Mouse (Mus musculus): ENCODE measurements around the gene Gal3st3. TPM values are rescaled to one million over a fixed set of nuclear protein-coding genes. Genes with fewer than 3 reads are reported as not detected.

Gal3st3 gene
- polyA plus RNA-seq, 1 experiment = 2.2 TPM

GRCm38 (mm10) chr19:5306968-5307734 lies 9.0 kb downstream of the Gal3st3 start:
- no peaks in the 10 kb centered on the region for H3K27me3 ChIP-seq (ENCODE audit: control insufficient read depth, insufficient read depth, low read length)
- H3K36me3 ChIP-seq (ENCODE audit: control insufficient read depth, insufficient read depth, low read length) = no peaks in the 10 kb centered on the region
- TF ChIP-seq POLR2A (IDR thresholded peaks at IDR 0.05; ENCODE audit: control insufficient read depth, low read depth, low read length) (peak; percentile 50), CTCF (IDR thresholded peaks at IDR 0.05; ENCODE audit: control insufficient read depth, insufficient read depth, insufficient replicate concordance, low read depth, low read length) (no peak; the same call in 1 of the 2 replicates)
- peak overlapping the region; percentile 98 for H3K27ac ChIP-seq (ENCODE audit: control insufficient read depth, insufficient read depth, low read depth, low read length)
- H3K4me1 ChIP-seq (ENCODE audit: control insufficient read depth, insufficient read depth, low read length) = peaks cover 8% of the 10 kb centered on the region
- peak overlapping the region; percentile 97 for H3K4me3 ChIP-seq (ENCODE audit: control insufficient read depth, low read depth, low read length)

- Histone ChIP-seq H3K4me3 (ENCODE audit: control insufficient read depth, low read depth, low read length) (no peak overlapping the region), H3K4me1 (ENCODE audit: control insufficient read depth, insufficient read depth, low read length) (peaks cover 8% of the 10 kb centered on the region), H3K27ac (ENCODE audit: control insufficient read depth, insufficient read depth, low read depth, low read length) (no peak overlapping the region), H3K27me3 (ENCODE audit: control insufficient read depth, insufficient read depth, low read length) (no peaks in the 10 kb centered on the region), H3K36me3 (ENCODE audit: control insufficient read depth, insufficient read depth, low read length) (no peaks in the 10 kb centered on the region)
- no peak for TF ChIP-seq POLR2A (IDR thresholded peaks at IDR 0.05; ENCODE audit: control insufficient read depth, low read depth, low read length)
- no peak for TF ChIP-seq CTCF (IDR thresholded peaks at IDR 0.05; ENCODE audit: control insufficient read depth, insufficient read depth, insufficient replicate concordance, low read depth, low read length)
Observed at GRCm38 (mm10) chr19:5309025-5309424, 10.9 kb downstream of the Gal3st3 start.

- Histone ChIP-seq H3K27ac (ENCODE audit: control insufficient read depth, insufficient read depth, low read depth, low read length) (no peak overlapping the region), H3K4me3 (ENCODE audit: control insufficient read depth, low read depth, low read length) (no peak overlapping the region), H3K27me3 (ENCODE audit: control insufficient read depth, insufficient read depth, low read length) (no peaks in the 10 kb centered on the region), H3K4me1 (ENCODE audit: control insufficient read depth, insufficient read depth, low read length) (peaks cover 3% of the 10 kb centered on the region), H3K36me3 (ENCODE audit: control insufficient read depth, insufficient read depth, low read length) (no peaks in the 10 kb centered on the region)
- TF ChIP-seq POLR2A (IDR thresholded peaks at IDR 0.05; ENCODE audit: control insufficient read depth, low read depth, low read length) (no peak), CTCF (IDR thresholded peaks at IDR 0.05; ENCODE audit: control insufficient read depth, insufficient read depth, insufficient replicate concordance, low read depth, low read length) (no peak)
Observed at GRCm38 (mm10) chr19:5313189-5313588, 15.1 kb downstream of the Gal3st3 start.

GRCm38 (mm10) chr19:5323801-5324200 lies 25.7 kb downstream of the Gal3st3 start:
- peak overlapping the region; percentile 43 for H3K4me3 ChIP-seq (ENCODE audit: control insufficient read depth, low read depth, low read length)
- TF ChIP-seq CTCF (IDR thresholded peaks at IDR 0.05; ENCODE audit: control insufficient read depth, insufficient read depth, insufficient replicate concordance, low read depth, low read length) (no peak), POLR2A (IDR thresholded peaks at IDR 0.05; ENCODE audit: control insufficient read depth, low read depth, low read length) (no peak)

GRCm38 (mm10) chr19:5327970-5328369 lies 29.8 kb downstream of the Gal3st3 start:
- TF ChIP-seq CTCF (IDR thresholded peaks at IDR 0.05; ENCODE audit: control insufficient read depth, insufficient read depth, insufficient replicate concordance, low read depth, low read length) (no peak), POLR2A (IDR thresholded peaks at IDR 0.05; ENCODE audit: control insufficient read depth, low read depth, low read length) (no peak)
- Histone ChIP-seq H3K27ac (ENCODE audit: control insufficient read depth, insufficient read depth, low read depth, low read length) (no peak overlapping the region), H3K4me3 (ENCODE audit: control insufficient read depth, low read depth, low read length) (no peak overlapping the region), H3K27me3 (ENCODE audit: control insufficient read depth, insufficient read depth, low read length) (no peaks in the 10 kb centered on the region), H3K4me1 (ENCODE audit: control insufficient read depth, insufficient read depth, low read length) (peaks cover 6% of the 10 kb centered on the region), H3K36me3 (ENCODE audit: control insufficient read depth, insufficient read depth, low read length) (no peaks in the 10 kb centered on the region)

More at GRCm38 (mm10) chr19:5323801-5324200, 25.7 kb downstream of the Gal3st3 start:
- Histone ChIP-seq H3K4me1 (ENCODE audit: control insufficient read depth, insufficient read depth, low read length) (peaks cover 6% of the 10 kb centered on the region), H3K27ac (ENCODE audit: control insufficient read depth, insufficient read depth, low read depth, low read length) (no peak overlapping the region), H3K27me3 (ENCODE audit: control insufficient read depth, insufficient read depth, low read length) (no peaks in the 10 kb centered on the region), H3K36me3 (ENCODE audit: control insufficient read depth, insufficient read depth, low read length) (no peaks in the 10 kb centered on the region)

DNA sequence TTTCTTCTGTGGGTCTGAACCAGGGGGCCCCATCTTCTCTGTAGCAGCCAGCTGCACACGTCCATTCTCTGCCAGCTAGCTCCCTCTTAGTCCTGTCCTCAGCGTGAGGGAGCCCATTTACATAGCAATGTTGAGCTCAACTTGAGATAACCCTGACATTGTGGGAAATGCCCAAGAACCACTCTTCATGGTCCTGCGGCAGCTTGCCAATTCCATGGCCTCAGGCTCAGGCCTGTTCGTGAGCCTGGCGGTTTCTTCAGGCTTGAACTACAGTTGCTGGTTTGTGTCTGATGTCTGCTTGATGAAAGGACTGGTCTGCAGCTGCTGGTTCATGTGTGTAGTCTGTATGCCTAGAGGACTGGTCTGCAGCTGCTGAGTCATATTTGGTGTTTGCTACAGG lies 36.6 kb downstream of the Gal3st3 start:
- TF ChIP-seq CTCF (IDR thresholded peaks at IDR 0.05; ENCODE audit: control insufficient read depth, insufficient read depth, insufficient replicate concordance, low read depth, low read length) (no peak), POLR2A (IDR thresholded peaks at IDR 0.05; ENCODE audit: control insufficient read depth, low read depth, low read length) (no peak)
- Histone ChIP-seq H3K4me3 (ENCODE audit: control insufficient read depth, low read depth, low read length) (peak overlapping the region; percentile 44), H3K36me3 (ENCODE audit: control insufficient read depth, insufficient read depth, low read length) (no peaks in the 10 kb centered on the region), H3K27ac (ENCODE audit: control insufficient read depth, insufficient read depth, low read depth, low read length) (no peak overlapping the region), H3K4me1 (ENCODE audit: control insufficient read depth, insufficient read depth, low read length) (no peaks in the 10 kb centered on the region; the same call in 1 of the 2 replicates), H3K27me3 (ENCODE audit: control insufficient read depth, insufficient read depth, low read length) (no peaks in the 10 kb centered on the region)

GRCm38 (mm10) chr19:5335441-5335840 lies 37.3 kb downstream of the Gal3st3 start, which contains the start of gene Catsper1:
Gene Catsper1, plus strand, starts transcription at chr19:5335741.
- Histone ChIP-seq H3K4me3 (ENCODE audit: control insufficient read depth, low read depth, low read length) (peak within 1 kb of the TSS; percentile 79), H3K27ac (ENCODE audit: control insufficient read depth, insufficient read depth, low read depth, low read length) (no peak within 1 kb of the TSS), H3K4me1 (ENCODE audit: control insufficient read depth, insufficient read depth, low read length) (no peaks in the 10 kb centered on the region; the same call in 1 of the 2 replicates), H3K27me3 (ENCODE audit: control insufficient read depth, insufficient read depth, low read length) (no peaks in the 10 kb centered on the region), H3K36me3 (ENCODE audit: control insufficient read depth, insufficient read depth, low read length) (no peaks in the 10 kb centered on the region)
- no peak for TF ChIP-seq CTCF (IDR thresholded peaks at IDR 0.05; ENCODE audit: control insufficient read depth, insufficient read depth, insufficient replicate concordance, low read depth, low read length)
- TF ChIP-seq POLR2A (IDR thresholded peaks at IDR 0.05; ENCODE audit: control insufficient read depth, low read depth, low read length) = peak; percentile 38; the same call in 1 of the 2 replicates
